Mouse (Mus musculus): Measurements from ENCODE around the gene Fads2.

GRCm38 (mm10) chr19:10065465-10066188 lies 35.9 kb downstream of the Fads2 start:
- TF ChIP-seq TAL1 (IDR thresholded peaks at IDR 0.05; ENCODE audit: low read length) (no peak), GATA1 (IDR thresholded peaks at IDR 0.05; ENCODE audit: low read length) (no peak)
